Mouse (Mus musculus): ENCODE results near the gene Abcg4.

DNA sequence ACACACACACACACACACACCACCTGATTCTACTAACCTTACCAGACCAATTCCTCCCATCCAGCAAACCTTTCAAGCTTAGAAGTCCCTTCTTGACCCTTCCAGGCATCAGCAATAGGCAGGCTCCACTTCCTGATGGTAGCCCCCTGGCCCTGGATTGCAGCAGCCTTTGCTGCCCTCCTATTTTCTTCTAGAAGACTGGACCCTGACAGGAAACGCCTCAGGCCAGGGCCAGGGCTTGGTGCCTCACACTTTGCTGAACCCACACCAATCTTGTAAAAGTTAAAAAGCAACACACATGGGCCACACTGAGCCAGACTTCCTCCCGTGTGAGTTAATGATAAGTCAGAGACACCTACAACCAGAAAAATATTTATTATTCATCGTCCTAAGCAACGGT, 51.3 kb downstream of the Abcg4 start:
- no peak for TF ChIP-seq CTCF (conservative IDR thresholded peaks at IDR 0.05; ENCODE audit: low read length)
- TF ChIP-seq NANOG (IDR thresholded peaks at IDR 0.05; ENCODE audit: borderline replicate concordance, low read length): no peak
